Mouse (Mus musculus) liver, embryonic 12.5 days (tissue): ENCODE data around the gene Bbs9. TPM values are rescaled to one million over a fixed set of nuclear protein-coding genes. Genes with fewer than 3 reads are reported as not detected.
"Not testable (repeated sequence)": the region's sequence is repeated elsewhere in the genome, so short reads cannot be mapped to it uniquely, and the experiment has no call there.

Experiments used
- ATAC-seq: fragments of 200-750 bp; cut with Nextera tagmentation; 2 replicates; pipeline ENCODE4 v1.8.0; 2017; ENCODE audit warnings: moderate number of reproducible peaks, mild to moderate bottlenecking, moderate library complexity
- H3K27ac ChIP-seq: fragments of 300-500 bp; sonication (generic); 2 replicates; pipeline ENCODE4 v1.5.1; 2016; ENCODE audit warnings: mild to moderate bottlenecking
- H3K27me3 ChIP-seq: fragments of 300-500 bp; sonication (generic); replicated peaks from 2 replicates; pipeline ENCODE4 v1.6.1; 2016; ENCODE audit warnings: mild to moderate bottlenecking, moderate library complexity
- H3K36me3 ChIP-seq: fragments of 300-500 bp; sonication (generic); 2 replicates; pipeline ENCODE4 v1.6.1; 2016; ENCODE audit warnings: mild to moderate bottlenecking, moderate library complexity
- H3K4me1 ChIP-seq: fragments of 300-500 bp; sonication (generic); 2 replicates; pipeline ENCODE4 v1.6.1; 2016
- H3K4me2 ChIP-seq: fragments of 300-500 bp; sonication (generic); 2 replicates; pipeline ENCODE4 v1.6.1; 2016; ENCODE audit warnings: mild to moderate bottlenecking, moderate library complexity
- H3K4me3 ChIP-seq: fragments of 300-500 bp; sonication (generic); 2 replicates; pipeline ENCODE4 v1.5.1; 2016; ENCODE audit warnings: mild to moderate bottlenecking, moderate library complexity
- H3K9ac ChIP-seq: fragments of 300-500 bp; sonication (generic); 2 replicates; pipeline ENCODE4 v1.6.1; 2016; ENCODE audit warnings: mild to moderate bottlenecking, moderate library complexity
- H3K9me3 ChIP-seq: fragments of 300-500 bp; sonication (generic); replicated peaks from 2 replicates; pipeline ENCODE4 v1.6.1; 2016; ENCODE audit warnings: mild to moderate bottlenecking, moderate library complexity
- WGBS: fragments of 180-500 bp; shearing (Covaris S2); methylation state at CpG from one replicate; pipeline ENCODE4 v1.1.7; 2016; ENCODE audit not compliant: insufficient replicate concordance; 5-methylcytosine and 5-hydroxymethylcytosine counted together
- polyA plus RNA-seq: library from polyadenylated mRNA; unstranded; fragments of >200 nt; fragmentation: Nextera tagmentation; extraction: Ambion mirVana; gene quantifications from 2 replicates; pipeline ENCODE4 v1.2.1, GENCODE M21; 2016

Gene Bbs9
- polyA plus RNA-seq, 1 experiment from 2014 or later, result 5.4 TPM

- no peak overlapping the region for H3K27ac ChIP-seq
- no peaks in the 10 kb centered on the region for H3K36me3 ChIP-seq
- H3K9me3 ChIP-seq, result no peaks in the 10 kb centered on the region
- H3K9ac ChIP-seq, result no peak overlapping the region
- 66% methylated on average over 7 of the region's 7 CpGs for WGBS
- H3K27me3 ChIP-seq, result no peaks in the 10 kb centered on the region
- H3K4me2 ChIP-seq, result no peak overlapping the region
- no peak overlapping the region for H3K4me3 ChIP-seq
- ATAC-seq, result no peak
- H3K4me1 ChIP-seq, result no peaks in the 10 kb centered on the region
These were observed 234.5 kb downstream of the Bbs9 start for GRCm38 (mm10) chr9:22710032-22710431.

- no peaks in the 10 kb centered on the region for H3K9me3 ChIP-seq
- no peak for ATAC-seq
- no peak overlapping the region for H3K9ac ChIP-seq
- no peak overlapping the region for H3K4me2 ChIP-seq
- H3K36me3 ChIP-seq, result no peaks in the 10 kb centered on the region
- H3K27me3 ChIP-seq, result no peaks in the 10 kb centered on the region
- 67% methylated on average over 2 of the region's 2 CpGs for WGBS
- H3K4me1 ChIP-seq, result no peaks in the 10 kb centered on the region
- no peak overlapping the region for H3K27ac ChIP-seq
- no peak overlapping the region for H3K4me3 ChIP-seq
These were observed 235.8 kb downstream of the Bbs9 start for GRCm38 (mm10) chr9:22711339-22711738.

- Histone ChIP-seq H3K27ac (no peak overlapping the region), H3K9ac (no peak overlapping the region), H3K27me3 (no peaks in the 10 kb centered on the region), H3K4me3 (no peak overlapping the region), H3K4me1 (peaks cover 2% of the 10 kb centered on the region; the same call in 1 of the 2 replicates), H3K9me3 (no peaks in the 10 kb centered on the region), H3K36me3 (no peaks in the 10 kb centered on the region), H3K4me2 (no peak overlapping the region)
- 62% methylated on average over 3 of the region's 3 CpGs for WGBS
- no peak for ATAC-seq
These were observed 237.2 kb downstream of the Bbs9 start for GRCm38 (mm10) chr9:22712743-22713142.

- not testable (repeated sequence) for H3K9ac ChIP-seq, ATAC-seq, H3K9me3 ChIP-seq, H3K36me3 ChIP-seq, H3K4me3 ChIP-seq, H3K27ac ChIP-seq, H3K4me2 ChIP-seq, H3K27me3 ChIP-seq, H3K4me1 ChIP-seq
- WGBS, result 36% methylated on average over 4 of the region's 4 CpGs
These were observed 237.8 kb downstream of the Bbs9 start for GRCm38 (mm10) chr9:22713286-22713685.

DNA sequence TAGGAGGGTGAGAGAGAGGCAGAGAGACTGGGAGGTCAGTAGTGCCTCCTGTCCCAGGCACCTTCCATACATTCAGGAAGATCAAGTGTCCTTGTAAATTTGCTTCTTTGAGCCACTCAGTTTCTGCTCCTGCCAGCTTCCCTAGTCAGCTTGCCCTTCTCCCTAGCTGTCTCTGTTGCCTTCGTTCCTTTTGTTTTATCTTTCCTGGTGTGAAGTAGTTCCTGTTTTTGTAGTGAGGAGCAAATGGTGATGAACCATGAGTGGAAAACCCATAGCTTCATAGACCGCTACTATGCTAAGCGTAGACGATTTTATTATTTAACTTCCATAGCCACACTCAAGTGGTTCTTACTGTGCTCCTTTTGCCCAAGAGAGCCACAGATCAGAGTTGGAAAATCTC lies 242.1 kb downstream of the Bbs9 start:
- Histone ChIP-seq H3K9ac (no peak overlapping the region), H3K27me3 (no peaks in the 10 kb centered on the region), H3K9me3 (no peaks in the 10 kb centered on the region), H3K27ac (no peak overlapping the region), H3K36me3 (no peaks in the 10 kb centered on the region), H3K4me1 (peaks cover 11% of the 10 kb centered on the region), H3K4me2 (no peak overlapping the region), H3K4me3 (no peak overlapping the region)
- 71% methylated on average over 4 of the region's 4 CpGs for WGBS
- ATAC-seq, result no peak

DNA sequence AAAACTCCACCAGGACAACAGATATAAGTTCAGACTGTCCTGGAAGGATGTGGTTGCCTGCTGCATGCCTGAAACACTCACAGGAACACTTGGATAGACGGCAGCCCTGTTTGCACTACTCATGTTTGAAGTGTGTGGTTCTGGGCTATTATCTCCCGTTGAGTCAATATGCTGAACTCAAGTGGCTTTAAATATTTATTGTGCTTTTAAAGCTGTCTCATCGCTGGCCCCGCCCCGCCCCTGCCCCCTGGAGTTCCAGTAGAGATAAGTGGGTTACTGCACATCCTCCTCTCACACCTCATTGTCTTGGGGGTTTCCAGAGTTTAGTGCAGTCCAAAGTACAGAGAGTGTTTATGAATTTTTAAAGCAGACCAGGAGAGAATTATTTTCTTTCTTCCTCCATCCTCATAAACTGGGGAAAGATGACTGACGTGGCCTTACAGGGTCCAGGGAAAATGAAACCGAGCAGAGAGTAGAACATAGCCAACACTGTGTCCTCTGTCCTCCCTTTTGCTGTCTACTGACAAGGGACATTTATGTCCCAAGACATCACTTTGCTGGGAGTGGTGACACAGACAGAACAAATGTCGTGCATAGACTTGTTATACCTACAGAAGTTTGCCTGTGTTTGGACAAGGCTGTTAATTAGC lies 242.8 kb downstream of the Bbs9 start:
- WGBS, result 51% methylated on average over 8 of the region's 8 CpGs
- Histone ChIP-seq H3K36me3 (no peaks in the 10 kb centered on the region), H3K4me2 (no peak overlapping the region), H3K4me1 (peaks cover 11% of the 10 kb centered on the region), H3K9me3 (no peaks in the 10 kb centered on the region), H3K9ac (no peak overlapping the region), H3K27ac (no peak overlapping the region), H3K27me3 (no peaks in the 10 kb centered on the region), H3K4me3 (no peak overlapping the region)
- ATAC-seq, result no peak

GRCm38 (mm10) chr9:22732646-22733045 lies 257.1 kb downstream of the Bbs9 start:
- Histone ChIP-seq H3K9ac (no peak overlapping the region), H3K4me2 (no peak overlapping the region), H3K4me1 (no peaks in the 10 kb centered on the region), H3K27me3 (no peaks in the 10 kb centered on the region), H3K4me3 (no peak overlapping the region), H3K9me3 (no peaks in the 10 kb centered on the region), H3K27ac (no peak overlapping the region), H3K36me3 (no peaks in the 10 kb centered on the region)
- 47% methylated on average over 1 of the region's 1 CpGs for WGBS
- ATAC-seq, result no peak

GRCm38 (mm10) chr9:22734954-22735353 lies 259.4 kb downstream of the Bbs9 start:
- H3K4me1 ChIP-seq, result no peaks in the 10 kb centered on the region
- no peak for ATAC-seq
- no peak overlapping the region for H3K27ac ChIP-seq
- H3K9ac ChIP-seq, result no peak overlapping the region
- H3K9me3 ChIP-seq, result no peaks in the 10 kb centered on the region
- H3K36me3 ChIP-seq, result no peaks in the 10 kb centered on the region
- 74% methylated on average over 8 of the region's 8 CpGs for WGBS
- no peaks in the 10 kb centered on the region for H3K27me3 ChIP-seq
- H3K4me2 ChIP-seq, result no peak overlapping the region
- H3K4me3 ChIP-seq, result no peak overlapping the region

- Histone ChIP-seq H3K36me3 (no peaks in the 10 kb centered on the region), H3K27ac (no peak overlapping the region), H3K27me3 (no peaks in the 10 kb centered on the region), H3K4me3 (no peak overlapping the region), H3K4me2 (no peak overlapping the region), H3K4me1 (no peaks in the 10 kb centered on the region), H3K9me3 (no peaks in the 10 kb centered on the region), H3K9ac (no peak overlapping the region)
- ATAC-seq, result no peak
- WGBS, result 82% methylated on average over 8 of the region's 8 CpGs
These were observed 259.9 kb downstream of the Bbs9 start for GRCm38 (mm10) chr9:22735385-22735784.

GRCm38 (mm10) chr9:22737893-22738292 lies 262.4 kb downstream of the Bbs9 start:
- no peaks in the 10 kb centered on the region for H3K4me1 ChIP-seq
- WGBS, result 73% methylated on average over 6 of the region's 6 CpGs
- H3K4me3 ChIP-seq, result no peak overlapping the region
- no peak for ATAC-seq
- H3K27ac ChIP-seq, result no peak overlapping the region
- no peaks in the 10 kb centered on the region for H3K9me3 ChIP-seq
- no peaks in the 10 kb centered on the region for H3K27me3 ChIP-seq
- no peak overlapping the region for H3K4me2 ChIP-seq
- no peak overlapping the region for H3K9ac ChIP-seq
- H3K36me3 ChIP-seq, result no peaks in the 10 kb centered on the region

GRCm38 (mm10) chr9:22738861-22739260 lies 263.3 kb downstream of the Bbs9 start:
- no peak overlapping the region for H3K4me3 ChIP-seq
- H3K4me1 ChIP-seq, result no peaks in the 10 kb centered on the region
- H3K27ac ChIP-seq, result no peak overlapping the region
- H3K9me3 ChIP-seq, result no peaks in the 10 kb centered on the region
- H3K36me3 ChIP-seq, result no peaks in the 10 kb centered on the region
- no peak overlapping the region for H3K9ac ChIP-seq
- ATAC-seq, result no peak
- H3K27me3 ChIP-seq, result no peaks in the 10 kb centered on the region
- WGBS, result 83% methylated on average over 3 of the region's 3 CpGs
- no peak overlapping the region for H3K4me2 ChIP-seq

- Histone ChIP-seq H3K4me2 (no peak overlapping the region), H3K36me3 (no peaks in the 10 kb centered on the region), H3K27me3 (no peaks in the 10 kb centered on the region), H3K9me3 (no peaks in the 10 kb centered on the region), H3K4me3 (no peak overlapping the region), H3K27ac (no peak overlapping the region), H3K9ac (no peak overlapping the region), H3K4me1 (no peaks in the 10 kb centered on the region)
- 75% methylated on average over 1 of the region's 1 CpGs for WGBS
- no peak for ATAC-seq
These were observed 266.5 kb downstream of the Bbs9 start for GRCm38 (mm10) chr9:22741967-22742366.

DNA sequence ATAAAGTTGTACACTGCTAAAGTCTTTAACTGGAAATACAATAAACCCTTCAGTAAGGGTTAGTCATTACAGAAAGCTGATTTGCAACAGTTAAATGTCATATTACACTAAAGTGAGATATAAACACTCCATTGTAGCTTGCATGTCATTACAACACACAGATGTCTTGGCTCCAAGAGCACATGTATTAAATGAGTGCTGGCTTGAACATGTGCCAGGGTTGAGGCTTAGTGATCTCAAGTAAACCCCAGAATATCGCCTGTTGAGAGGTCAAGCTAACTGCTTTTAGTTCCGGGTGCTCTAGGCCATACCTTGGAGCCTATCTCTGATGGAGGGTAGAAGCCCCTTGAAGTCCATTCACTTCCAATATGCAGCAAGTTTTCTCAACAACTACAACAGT lies 273.1 kb downstream of the Bbs9 start:
- no peak overlapping the region for H3K4me2 ChIP-seq
- H3K9me3 ChIP-seq, result no peaks in the 10 kb centered on the region
- no peak overlapping the region for H3K4me3 ChIP-seq
- H3K4me1 ChIP-seq, result no peaks in the 10 kb centered on the region
- H3K27ac ChIP-seq, result no peak overlapping the region
- H3K27me3 ChIP-seq, result no peaks in the 10 kb centered on the region
- no peak overlapping the region for H3K9ac ChIP-seq
- no peaks in the 10 kb centered on the region for H3K36me3 ChIP-seq
- no peak for ATAC-seq
- WGBS, result 70% methylated on average over 2 of the region's 2 CpGs
